Mouse (Mus musculus) left cerebral cortex, adult 8-10 months (tissue): ENCODE results near the gene Nat8l. TPM values are rescaled to one million over a fixed set of nuclear protein-coding genes. Genes with fewer than 3 reads are reported as not detected.
"Not testable (repeated sequence)": the region's sequence is repeated elsewhere in the genome, so short reads cannot be mapped to it uniquely, and the experiment has no call there.

Source experiments
- DNase-seq, 2 experiments: peaks; one replicate each; pipeline ENCODE4 v3.0.0; 2022; ENCODE audit warnings: low spot score in 2 of 2
- total RNA-seq, 4 experiments: library from RNA; stranded (reverse); gene quantifications; 2 replicates each; pipeline ENCODE4 v1.2.4; 2022

Gene Nat8l
- 100 to 1,000 TPM; 199 to 235 (median 210) TPM for total RNA-seq

- peak; percentile 82 to 91 for DNase-seq
Observed at GRCm38 (mm10) chr5:33995843-33996693, at the start of gene Nat8l. Gene Nat8l (plus strand): TSS chr5:33995984.

- DNase-seq: not testable (repeated sequence)
Observed at GRCm38 (mm10) chr5:33947035-33947434, 48.7 kb upstream of the Nat8l start.

- no peak for DNase-seq
Observed at GRCm38 (mm10) chr5:33948314-33948713, 47.5 kb upstream of the Nat8l start.

DNA sequence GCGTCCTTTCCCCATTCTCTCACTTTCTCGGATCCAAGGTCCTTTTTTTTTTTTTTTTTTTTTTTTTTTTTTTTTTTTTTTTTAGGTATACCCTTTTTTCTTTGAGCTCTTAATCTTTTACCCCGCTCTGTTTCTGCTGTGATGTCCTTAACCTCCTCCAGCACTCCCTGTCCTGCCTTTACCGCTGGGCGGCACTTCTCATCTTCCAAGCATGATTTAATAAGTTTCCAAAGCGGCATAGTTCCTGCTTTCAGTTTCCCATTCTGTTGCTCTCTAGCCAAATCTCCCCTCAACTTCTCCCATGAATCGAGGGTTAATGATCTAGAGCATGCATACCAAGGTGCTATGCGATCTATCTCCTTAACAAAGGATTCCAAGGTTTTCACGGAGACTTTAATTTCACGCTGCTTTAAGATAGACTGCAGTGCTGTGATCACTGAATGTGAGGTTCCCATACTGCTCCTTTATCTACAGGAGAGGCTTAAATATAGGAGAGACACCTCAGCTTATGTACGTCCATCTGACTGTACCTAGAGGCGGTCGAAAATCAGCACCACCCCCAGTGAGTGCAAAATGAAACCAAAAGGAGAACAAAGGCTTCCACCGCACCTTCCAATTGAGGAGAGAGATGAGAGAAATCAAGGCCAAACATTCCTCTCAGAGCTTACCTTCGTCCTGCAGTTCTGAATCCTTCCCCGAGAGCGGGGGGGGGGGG lies 42.2 kb upstream of the Nat8l start:
- DNase-seq: no peak

DNA sequence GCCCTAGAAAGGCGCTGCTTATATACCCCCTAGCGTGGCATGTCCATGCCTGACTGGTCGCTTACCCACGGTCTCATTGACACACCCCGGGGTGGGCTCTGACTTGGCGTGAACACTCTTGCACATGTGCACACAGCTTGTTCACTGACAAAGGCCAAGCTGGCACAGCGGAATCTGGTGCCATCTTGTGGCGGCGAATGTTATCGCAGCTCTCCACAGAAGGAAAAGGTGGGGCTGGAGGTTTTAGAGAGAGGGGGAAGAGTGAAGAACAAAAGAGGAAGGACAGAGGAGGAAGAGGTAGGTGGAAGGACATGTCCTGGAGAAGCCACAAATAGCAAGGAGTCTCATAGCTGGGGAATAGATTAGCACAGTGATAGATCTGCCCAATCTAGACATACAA lies 41.4 kb upstream of the Nat8l start:
- peak; percentile 70 to 79 for DNase-seq

GRCm38 (mm10) chr5:33955868-33956267 lies 39.9 kb upstream of the Nat8l start:
- no peak for DNase-seq

GRCm38 (mm10) chr5:33959382-33959781 lies 36.4 kb upstream of the Nat8l start:
- no peak for DNase-seq

DNA sequence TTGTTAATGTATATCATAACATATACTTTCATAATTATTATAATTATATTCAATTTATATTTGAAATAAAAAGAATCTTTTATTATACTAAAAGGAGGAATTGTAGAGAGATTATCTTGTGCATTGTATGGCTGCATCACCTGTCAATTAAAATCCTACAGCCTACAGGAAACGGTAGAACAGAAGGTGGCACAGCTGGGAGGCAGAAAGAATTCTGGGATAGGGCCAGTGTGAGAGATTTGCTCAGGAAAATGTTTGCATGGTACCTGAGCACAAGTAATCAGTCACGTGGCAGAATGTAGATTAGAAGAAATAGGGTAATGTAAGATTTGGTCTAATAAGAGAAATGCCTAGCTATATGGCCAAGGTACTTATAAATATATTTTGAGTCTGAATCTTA lies 21.0 kb upstream of the Nat8l start:
- DNase-seq: no peak

GRCm38 (mm10) chr5:33976267-33976666 lies 19.5 kb upstream of the Nat8l start:
- no peak for DNase-seq

GRCm38 (mm10) chr5:33982731-33983259 lies 13.0 kb upstream of the Nat8l start:
- DNase-seq: peak; percentile 26 to 39

DNA sequence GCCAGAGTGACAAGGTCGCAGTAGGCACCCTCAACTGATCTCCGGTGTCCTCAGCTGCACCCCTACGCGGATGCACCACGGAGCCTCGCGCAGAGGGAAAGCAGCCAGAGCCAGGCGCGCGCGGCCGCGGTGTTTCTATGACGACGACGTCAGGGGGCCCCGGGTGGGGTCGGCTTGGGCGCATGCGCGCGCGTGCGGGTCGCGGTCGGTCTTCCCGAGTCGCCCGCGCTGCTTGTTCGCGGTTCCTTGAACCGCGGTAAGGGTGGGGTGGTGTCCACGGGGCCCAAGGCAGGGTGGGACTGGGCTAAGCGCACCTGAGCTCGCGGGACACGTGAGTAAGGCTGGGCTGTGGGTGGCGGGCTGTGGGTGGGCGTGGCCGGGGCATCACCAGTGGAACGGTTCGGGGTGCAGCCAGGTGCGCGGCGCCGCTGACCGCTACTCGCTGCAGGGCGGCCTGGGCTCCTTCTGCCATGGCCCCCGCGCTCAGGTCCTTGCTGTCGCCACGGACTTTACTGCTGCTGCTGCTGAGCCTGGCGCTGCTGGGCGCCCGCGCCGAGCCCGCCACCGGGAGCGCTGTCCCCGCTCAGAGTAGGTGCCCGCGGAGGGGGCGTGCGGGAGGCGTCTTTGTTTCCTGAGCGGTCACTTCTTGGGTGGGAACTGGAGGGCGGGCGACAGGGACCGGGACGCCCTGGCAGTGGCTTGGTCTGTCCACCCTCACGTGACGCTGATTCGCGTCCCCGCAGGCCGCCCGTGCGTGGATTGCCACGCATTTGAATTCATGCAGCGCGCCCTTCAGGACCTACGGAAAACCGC lies 12.3 kb upstream of the Nat8l start, which contains the start of gene Gm1673:
Gm1673 (plus strand) TSS at position 125 of the 813 bp plus-strand sequence.
- peak; percentile 81 to 86 for DNase-seq

- DNase-seq: peak; percentile 35 to 50
Observed at GRCm38 (mm10) chr5:33994671-33995625, 836 bp upstream of the Nat8l start.

DNA sequence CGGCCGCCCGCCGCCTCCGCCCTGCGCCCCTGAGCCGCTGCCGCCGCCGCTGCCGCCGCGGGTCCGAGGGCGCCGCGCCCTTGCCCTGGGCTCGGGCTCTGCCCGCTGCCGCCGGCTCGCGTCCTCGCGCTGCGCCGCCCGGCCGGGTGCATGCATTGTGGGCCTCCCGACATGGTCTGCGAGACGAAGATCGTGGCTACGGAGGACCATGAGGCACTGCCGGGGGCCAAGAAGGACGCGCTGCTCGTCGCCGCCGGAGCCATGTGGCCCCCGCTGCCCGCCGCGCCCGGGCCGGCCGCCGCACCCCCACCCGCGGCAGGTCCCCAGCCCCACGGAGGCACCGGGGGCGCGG lies 886 bp downstream of the Nat8l start:
- DNase-seq: no peak

DNA sequence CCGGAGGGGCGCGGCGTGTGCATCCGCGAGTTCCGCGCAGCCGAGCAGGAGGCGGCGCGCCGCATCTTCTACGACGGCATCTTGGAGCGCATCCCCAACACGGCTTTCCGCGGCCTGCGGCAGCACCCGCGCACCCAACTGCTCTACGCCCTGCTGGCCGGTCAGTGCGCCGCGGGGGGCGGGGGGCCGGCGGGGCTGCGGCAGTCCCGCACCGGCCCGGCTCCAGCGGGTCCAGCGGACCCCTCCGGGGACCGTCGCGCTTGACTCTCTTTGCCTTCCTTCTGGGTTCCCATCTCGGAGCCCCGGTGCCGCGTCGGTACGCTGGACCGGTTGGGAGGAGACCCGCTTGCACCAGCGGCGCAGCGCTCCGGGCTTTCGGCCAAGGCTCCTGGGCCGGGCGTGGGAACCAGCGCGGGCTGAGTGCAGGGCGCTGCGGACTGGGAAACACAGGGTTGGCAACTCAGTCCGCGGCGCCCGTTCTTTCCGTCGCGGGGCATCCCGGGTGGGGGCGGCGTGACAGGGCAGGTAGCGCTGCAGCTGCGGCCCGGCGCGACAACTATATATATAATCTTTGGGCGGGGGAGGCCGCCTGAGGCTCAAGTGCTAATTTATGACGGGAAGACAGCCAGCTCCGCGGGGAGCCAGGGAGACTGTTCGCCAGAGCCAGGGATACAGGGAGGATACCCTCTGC lies 1.4 kb downstream of the Nat8l start:
- DNase-seq: peak; percentile 62 to 85

DNA sequence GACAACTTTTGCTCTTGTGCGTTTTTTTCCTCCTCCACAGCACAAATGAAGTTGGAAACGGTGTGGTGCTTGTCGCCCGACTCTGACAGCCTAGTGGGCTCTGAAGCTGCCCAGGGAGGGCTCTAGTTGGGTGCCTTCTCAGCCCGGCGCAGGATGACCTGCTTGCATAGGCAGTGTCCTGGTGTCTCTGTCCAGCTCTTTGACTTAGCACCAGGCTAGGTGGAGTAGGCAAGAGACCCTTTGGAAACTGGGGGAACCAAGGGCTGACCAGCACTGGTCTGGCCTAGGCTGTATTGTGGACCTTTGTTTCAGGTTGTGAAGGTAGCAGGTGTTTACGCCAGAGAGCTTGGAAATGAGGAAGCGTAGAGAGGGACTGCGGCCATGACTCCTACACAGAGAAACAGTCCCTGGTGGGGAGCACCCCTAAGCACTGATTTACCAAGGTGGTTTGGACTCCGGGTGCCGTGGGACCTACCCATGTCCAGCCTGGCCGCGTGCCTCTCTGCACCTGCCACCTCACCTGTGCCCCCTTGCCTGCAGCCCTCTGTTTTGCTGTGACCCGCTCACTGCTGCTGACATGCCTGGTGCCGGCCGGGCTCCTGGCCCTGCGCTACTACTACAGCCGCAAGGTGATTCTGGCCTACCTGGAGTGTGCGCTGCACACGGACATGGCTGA lies 2.2 kb downstream of the Nat8l start:
- no peak for DNase-seq

DNA sequence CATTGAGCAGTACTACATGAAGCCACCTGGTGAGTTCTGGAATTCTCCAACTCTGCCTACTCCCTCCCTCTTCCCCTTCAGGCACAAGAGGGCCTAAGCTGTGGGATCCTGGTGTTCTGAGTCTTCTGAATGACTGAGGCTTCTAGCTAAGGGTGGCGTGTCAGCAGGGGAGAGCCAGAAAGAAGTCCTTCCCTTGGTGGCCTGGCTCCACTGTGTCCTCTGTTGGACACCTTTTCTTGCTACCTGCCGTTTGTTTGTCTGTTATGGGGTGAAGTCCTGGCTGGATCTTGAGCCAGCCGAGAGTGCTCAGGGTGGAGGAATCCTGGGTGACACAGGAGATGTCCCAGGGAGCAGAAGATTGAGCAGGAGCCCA lies 2.7 kb downstream of the Nat8l start:
- no peak for DNase-seq

- DNase-seq: no peak
Observed at GRCm38 (mm10) chr5:33999466-34000090, 3.8 kb downstream of the Nat8l start.

- peak in 1 of 2 experiments; percentile 58 for DNase-seq
Observed at GRCm38 (mm10) chr5:34000809-34001208, 5.0 kb downstream of the Nat8l start.

DNA sequence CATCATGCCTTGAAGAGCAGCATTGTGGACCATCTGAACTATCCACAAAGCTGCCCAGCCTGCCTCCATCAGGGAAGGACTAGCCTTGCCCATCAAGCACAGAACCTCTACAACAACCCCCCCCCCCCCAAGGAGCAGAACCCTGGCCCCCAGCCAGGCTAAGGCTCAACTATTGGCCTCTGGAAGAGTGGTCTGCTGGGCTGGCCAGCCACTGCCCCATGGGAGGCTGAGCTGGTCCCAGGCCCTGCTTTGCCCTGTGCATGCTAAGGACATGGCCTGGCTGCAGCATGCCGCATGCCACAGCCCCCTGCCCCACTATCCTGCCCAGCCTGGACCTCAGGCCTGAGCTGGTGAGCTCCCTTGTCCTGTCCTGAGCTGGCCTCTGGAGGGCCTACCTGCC lies 5.6 kb downstream of the Nat8l start:
- no peak for DNase-seq
